Mouse (Mus musculus): ENCODE measurements around the gene Ncapd2. TPM values are rescaled to one million over a fixed set of nuclear protein-coding genes. Genes with fewer than 3 reads are reported as not detected.
"Not testable (repeated sequence)": the region's sequence is repeated elsewhere in the genome, so short reads cannot be mapped to it uniquely, and the experiment has no call there.

The Ncapd2 gene
- total and polyA plus RNA-seq, 2 experiments from 2014 or later = 24.5 to 85.4 TPM

DNA sequence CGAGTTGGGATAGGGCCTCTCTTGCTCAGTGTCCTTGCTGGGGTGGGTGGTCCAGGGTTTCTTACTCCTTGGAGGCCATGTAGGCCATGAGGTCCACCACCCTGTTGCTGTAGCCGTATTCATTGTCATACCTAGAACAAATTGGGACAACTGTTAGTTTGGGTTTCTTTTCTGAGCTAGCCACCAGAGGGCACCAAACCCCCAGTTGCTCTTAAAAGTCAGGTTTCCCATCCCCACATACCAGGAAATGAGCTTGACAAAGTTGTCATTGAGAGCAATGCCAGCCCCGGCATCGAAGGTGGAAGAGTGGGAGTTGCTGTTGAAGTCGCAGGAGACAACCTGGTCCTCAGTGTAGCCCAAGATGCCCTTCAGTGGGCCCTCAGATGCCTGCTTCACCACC, 29.5 kb downstream of the Ncapd2 start:
- ATAC-seq (ENCODE audit: insufficient read depth, low read depth); H3K9me3 ChIP-seq (replicated peaks; ENCODE audit: control insufficient read depth, low read length); H3K4me3 ChIP-seq (ENCODE audit: low read depth, low read length); H3K27me3 ChIP-seq (ENCODE audit: control insufficient read depth, insufficient read depth, low read length); H3K9ac ChIP-seq (replicated peaks; ENCODE audit: low read depth, low read length): not testable (repeated sequence)
- WGBS = 6% methylated on average over 3 of the region's 5 CpGs
- peak overlapping the region; percentile 78; the same call in 1 of the 2 replicates for H3K4me2 ChIP-seq (ENCODE audit: low read depth, low read length)
- peak; percentile 59 for TF ChIP-seq CTCF (IDR thresholded peaks at IDR 0.05; ENCODE audit: low read depth)
- peaks cover 21% of the 10 kb centered on the region for H3K4me1 ChIP-seq (ENCODE audit: control insufficient read depth, insufficient read depth)
- H3K27ac ChIP-seq (ENCODE audit: low read depth) = peak overlapping the region; percentile 80
- peaks cover 54% of the 10 kb centered on the region for H3K36me3 ChIP-seq (replicated peaks; ENCODE audit: control insufficient read depth, insufficient read depth, low read length)
- DNase-seq (ENCODE audit: low spot score) = peak; percentile 68

DNA sequence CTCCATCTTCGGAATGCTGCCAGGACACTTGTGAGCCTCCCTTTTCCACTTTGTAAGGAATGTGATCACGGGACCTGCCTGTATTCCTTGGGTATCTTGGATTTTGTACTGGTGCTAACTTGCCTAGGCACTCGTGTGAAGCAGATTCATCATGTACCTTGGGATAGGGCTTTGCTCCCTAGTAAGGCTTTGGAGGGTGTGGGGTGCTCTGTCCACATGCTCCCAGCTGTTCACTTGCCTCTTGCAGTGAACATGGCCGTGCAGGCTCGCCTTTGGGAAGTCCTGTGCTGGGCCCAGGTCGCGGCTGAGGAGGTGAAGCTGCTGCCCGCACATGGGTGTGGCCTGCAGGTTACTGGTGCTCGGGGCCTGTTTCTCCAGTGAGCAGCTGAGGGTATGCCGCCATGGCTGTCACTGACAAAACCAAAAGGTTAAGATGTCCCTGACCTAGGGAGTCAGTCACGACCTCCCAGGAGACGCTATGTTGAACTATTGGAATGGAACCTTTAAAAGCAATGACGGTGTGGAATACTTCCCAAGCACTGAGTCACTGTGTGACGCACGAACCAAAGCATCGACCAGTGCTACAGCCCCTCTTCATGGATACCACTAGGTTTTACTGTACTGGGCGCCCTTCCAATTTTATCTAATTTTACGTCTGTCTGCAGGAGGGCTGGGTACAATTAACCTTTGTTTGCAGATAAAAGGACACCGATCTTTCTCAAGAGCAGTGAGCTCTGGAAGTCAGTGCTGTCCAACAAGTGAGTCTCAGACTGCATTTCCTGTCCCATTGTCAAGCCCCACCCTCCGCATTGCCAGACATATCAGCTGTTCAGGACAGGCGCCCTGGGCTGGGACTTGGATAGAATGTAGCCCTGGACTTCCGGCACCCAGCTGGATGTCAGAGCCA, 30.4 kb downstream of the Ncapd2 start:
- 11% methylated on average over 22 of the region's 22 CpGs for WGBS
- H3K4me2 ChIP-seq (ENCODE audit: low read depth, low read length) = 0 out of 2 replicates have a peak overlapping the region, but pooled peaks have one; percentile 78
- peak; percentile 27 for ATAC-seq (ENCODE audit: insufficient read depth, low read depth)

DNA sequence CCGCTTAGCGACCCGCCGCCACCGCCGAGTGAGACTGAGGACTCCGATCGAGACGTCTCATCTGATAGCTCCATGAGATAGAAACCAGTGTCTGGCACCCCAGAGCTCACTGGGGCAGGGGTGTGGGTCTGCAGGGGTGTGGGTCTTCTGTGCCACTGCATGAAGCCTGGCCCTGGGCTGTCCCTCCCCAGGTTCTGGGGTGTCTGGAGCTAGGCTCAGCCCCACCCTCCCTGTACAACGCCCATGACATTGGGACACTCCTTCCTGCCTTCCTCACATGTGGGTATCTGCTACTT, 31.0 kb downstream of the Ncapd2 start:
- ATAC-seq (ENCODE audit: insufficient read depth, low read depth) (no peak), DNase-seq (ENCODE audit: low spot score) (no peak)
- no peak overlapping the region for H3K9ac ChIP-seq (replicated peaks; ENCODE audit: low read depth, low read length)
- 37% methylated on average over 10 of the region's 10 CpGs for WGBS
- no peaks in the 10 kb centered on the region for H3K27me3 ChIP-seq (ENCODE audit: control insufficient read depth, insufficient read depth, low read length)
- 0 out of 2 replicates have a peak, but pooled peaks have one; percentile 33 for TF ChIP-seq EP300 (IDR thresholded peaks at IDR 0.05; ENCODE audit: low read depth)
- no peak for TF ChIP-seq CTCF (IDR thresholded peaks at IDR 0.05; ENCODE audit: low read depth)
- H3K4me3 ChIP-seq (ENCODE audit: low read depth, low read length) = no peak overlapping the region
- H3K27ac ChIP-seq (ENCODE audit: low read depth) = peak overlapping the region; percentile 80
- H3K9me3 ChIP-seq (replicated peaks; ENCODE audit: control insufficient read depth, low read length) = no peaks in the 10 kb centered on the region
- H3K36me3 ChIP-seq (replicated peaks; ENCODE audit: control insufficient read depth, insufficient read depth, low read length) = peaks cover 61% of the 10 kb centered on the region
- H3K4me2 ChIP-seq (ENCODE audit: low read depth, low read length) = no peak overlapping the region
- peaks cover 18% of the 10 kb centered on the region for H3K4me1 ChIP-seq (ENCODE audit: control insufficient read depth, insufficient read depth)

More for the DNA sequence above, 30.4 kb downstream of the Ncapd2 start:
- Histone ChIP-seq H3K27ac (ENCODE audit: low read depth) (peak overlapping the region; percentile 80), H3K9me3 (replicated peaks; ENCODE audit: control insufficient read depth, low read length) (no peaks in the 10 kb centered on the region), H3K4me1 (ENCODE audit: control insufficient read depth, insufficient read depth) (peaks cover 18% of the 10 kb centered on the region), H3K27me3 (ENCODE audit: control insufficient read depth, insufficient read depth, low read length) (no peaks in the 10 kb centered on the region), H3K36me3 (replicated peaks; ENCODE audit: control insufficient read depth, insufficient read depth, low read length) (peaks cover 60% of the 10 kb centered on the region), H3K9ac (replicated peaks; ENCODE audit: low read depth, low read length) (no peak overlapping the region), H3K4me3 (ENCODE audit: low read depth, low read length) (no peak overlapping the region)
- TF ChIP-seq CTCF (IDR thresholded peaks at IDR 0.05; ENCODE audit: low read depth) = no peak
- TF ChIP-seq EP300 (IDR thresholded peaks at IDR 0.05; ENCODE audit: low read depth) = peak; percentile 4; the same call in 1 of the 2 replicates
- peak; percentile 85 for DNase-seq (ENCODE audit: low spot score)

DNA sequence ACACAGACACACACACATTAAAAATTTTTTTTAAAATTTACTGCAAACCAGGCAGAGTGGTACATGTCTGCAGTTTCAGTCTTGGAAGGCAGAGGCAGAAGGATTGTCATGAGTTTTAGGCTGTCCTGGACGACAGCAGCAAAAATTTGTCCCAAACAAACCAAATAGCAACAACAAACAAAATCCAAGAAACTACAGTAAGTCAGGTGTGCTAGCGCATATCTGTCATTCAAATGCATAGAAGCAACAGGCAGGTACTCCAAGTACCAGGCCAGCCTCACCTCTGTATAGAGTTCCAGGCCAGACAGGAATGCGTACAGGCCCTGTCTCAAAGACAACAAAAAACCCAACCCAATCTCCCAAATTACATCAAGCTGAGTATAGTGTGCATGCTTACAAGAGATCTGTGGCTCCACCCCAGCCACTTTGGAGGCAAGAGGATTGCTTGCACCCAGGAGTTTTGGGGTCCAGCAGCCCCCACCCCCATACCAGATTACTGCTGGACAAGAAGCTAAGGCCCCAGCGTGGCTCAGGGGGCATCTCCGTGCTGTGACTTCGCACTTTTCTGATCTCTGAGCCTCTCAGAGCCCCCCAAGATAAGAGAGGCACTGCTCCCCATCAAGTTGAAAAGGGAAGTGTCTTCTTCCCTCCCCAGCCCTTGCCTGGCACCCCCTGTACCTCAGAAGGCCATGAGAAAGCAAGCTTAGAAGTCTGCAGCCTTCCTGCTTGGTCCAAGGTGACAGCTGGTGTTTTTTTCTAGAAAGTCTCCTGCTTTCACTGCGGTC, 31.5 kb downstream of the Ncapd2 start:
- no peak overlapping the region for H3K4me3 ChIP-seq (ENCODE audit: low read depth, low read length)
- DNase-seq (ENCODE audit: low spot score) = no peak
- H3K27me3 ChIP-seq (ENCODE audit: control insufficient read depth, insufficient read depth, low read length) = no peaks in the 10 kb centered on the region
- no peak overlapping the region for H3K9ac ChIP-seq (replicated peaks; ENCODE audit: low read depth, low read length)
- ATAC-seq (ENCODE audit: insufficient read depth, low read depth) = no peak
- TF ChIP-seq CTCF (IDR thresholded peaks at IDR 0.05; ENCODE audit: low read depth) = no peak
- TF ChIP-seq EP300 (IDR thresholded peaks at IDR 0.05; ENCODE audit: low read depth) = no peak
- H3K4me1 ChIP-seq (ENCODE audit: control insufficient read depth, insufficient read depth) = peaks cover 18% of the 10 kb centered on the region
- 69% methylated on average over 7 of the region's 7 CpGs for WGBS
- peaks cover 66% of the 10 kb centered on the region for H3K36me3 ChIP-seq (replicated peaks; ENCODE audit: control insufficient read depth, insufficient read depth, low read length)
- no peak overlapping the region for H3K4me2 ChIP-seq (ENCODE audit: low read depth, low read length)
- no peaks in the 10 kb centered on the region for H3K9me3 ChIP-seq (replicated peaks; ENCODE audit: control insufficient read depth, low read length)
- peak overlapping the region; percentile 80; the same call in 1 of the 2 replicates for H3K27ac ChIP-seq (ENCODE audit: low read depth)

- H3K27ac ChIP-seq (ENCODE audit: low read depth) = no peak overlapping the region
- no peak overlapping the region for H3K9ac ChIP-seq (replicated peaks; ENCODE audit: low read depth, low read length)
- no peak overlapping the region for H3K4me3 ChIP-seq (ENCODE audit: low read depth, low read length)
- H3K9me3 ChIP-seq (replicated peaks; ENCODE audit: control insufficient read depth, low read length) = no peaks in the 10 kb centered on the region
- WGBS = 83% methylated on average over 15 of the region's 15 CpGs
- DNase-seq (ENCODE audit: low spot score) (no peak), ATAC-seq (ENCODE audit: insufficient read depth, low read depth) (no peak)
- no peak overlapping the region for H3K4me2 ChIP-seq (ENCODE audit: low read depth, low read length)
- no peak for TF ChIP-seq EP300 (IDR thresholded peaks at IDR 0.05; ENCODE audit: low read depth)
- TF ChIP-seq CTCF (IDR thresholded peaks at IDR 0.05; ENCODE audit: low read depth) = no peak
- H3K27me3 ChIP-seq (ENCODE audit: control insufficient read depth, insufficient read depth, low read length) = no peaks in the 10 kb centered on the region
- H3K4me1 ChIP-seq (ENCODE audit: control insufficient read depth, insufficient read depth) = peaks cover 16% of the 10 kb centered on the region
- peaks cover 69% of the 10 kb centered on the region for H3K36me3 ChIP-seq (replicated peaks; ENCODE audit: control insufficient read depth, insufficient read depth, low read length)
These were observed 32.5 kb downstream of the Ncapd2 start for GRCm38 (mm10) chr6:125158944-125159492.

All from heart, postnatal 0 days (tissue).